Mouse (Mus musculus): ENCODE data around the gene Hoxb6.

The Hoxb6 gene

GRCm38 (mm10) chr11:96291681-96292564 lies at the start of gene Hoxb6:
Gene Hoxb6 (plus strand): TSS chr11:96292476.
- DNase-seq = no peak

GRCm38 (mm10) chr11:96250901-96251300 lies 41.4 kb upstream of the Hoxb6 start:
- no peak for DNase-seq

- DNase-seq = no peak
Measured at GRCm38 (mm10) chr11:96251480-96252031, 40.7 kb upstream of the Hoxb6 start.

GRCm38 (mm10) chr11:96252541-96253120 lies 39.6 kb upstream of the Hoxb6 start:
- no peak for DNase-seq

GRCm38 (mm10) chr11:96254221-96254620 lies 38.1 kb upstream of the Hoxb6 start:
- no peak for DNase-seq

- no peak for DNase-seq
Measured at GRCm38 (mm10) chr11:96255111-96255995, 36.9 kb upstream of the Hoxb6 start.

GRCm38 (mm10) chr11:96255996-96256445 lies 36.3 kb upstream of the Hoxb6 start:
- DNase-seq = no peak

- no peak for DNase-seq
Measured at GRCm38 (mm10) chr11:96257141-96257540, 35.1 kb upstream of the Hoxb6 start.

- DNase-seq = no peak
Measured at GRCm38 (mm10) chr11:96259038-96259437, 33.2 kb upstream of the Hoxb6 start.

- no peak for DNase-seq
Measured at GRCm38 (mm10) chr11:96259511-96259910, 32.8 kb upstream of the Hoxb6 start.

GRCm38 (mm10) chr11:96260310-96260970 lies 31.8 kb upstream of the Hoxb6 start:
- DNase-seq = no peak

GRCm38 (mm10) chr11:96261323-96261890 lies 30.9 kb upstream of the Hoxb6 start:
- no peak for DNase-seq

GRCm38 (mm10) chr11:96262262-96262830 lies 29.9 kb upstream of the Hoxb6 start:
- no peak for DNase-seq

- no peak for DNase-seq
Measured at GRCm38 (mm10) chr11:96263636-96264389, 28.5 kb upstream of the Hoxb6 start.

- no peak for DNase-seq
Measured at GRCm38 (mm10) chr11:96264390-96265020, 27.8 kb upstream of the Hoxb6 start.

- no peak for DNase-seq
Measured at GRCm38 (mm10) chr11:96265954-96266353, 26.3 kb upstream of the Hoxb6 start.

GRCm38 (mm10) chr11:96267021-96267920 lies 25.0 kb upstream of the Hoxb6 start:
- no peak for DNase-seq

GRCm38 (mm10) chr11:96268031-96268745 lies 24.1 kb upstream of the Hoxb6 start:
- DNase-seq = no peak

GRCm38 (mm10) chr11:96269869-96270268 lies 22.4 kb upstream of the Hoxb6 start:
- DNase-seq = no peak
